Mouse (Mus musculus) MEL (cell line): ENCODE measurements around the gene E130114P18Rik. TPM values are rescaled to one million over a fixed set of nuclear protein-coding genes. Genes with fewer than 3 reads are reported as not detected.
A peak's percentile ranks its signal among the peaks of the same experiment; 100 is the strongest.

Experiments
- DNase-seq: peaks from one replicate; pipeline ENCODE4 v3.0.0; 2011; ENCODE audit warnings: low read depth, low spot score
- H3K27ac ChIP-seq: 2 replicates; pipeline ENCODE4 v1.5.1; 2012; ENCODE audit warnings: low read depth, mild to moderate bottlenecking, control low read depth, low read length, moderate library complexity; ENCODE audit not compliant: control insufficient read depth
- H3K27me3 ChIP-seq, 2 experiments: fragments of 150-350 bp in 1 of 2; sonication (generic) in 1 of 2; 2 replicates each; pipeline ENCODE4 v1.6.1; 2012; ENCODE audit warnings: low read length in 2 of 2, mild to moderate bottlenecking in 2 of 2, improper control_type of control experiment in 1 of 2, moderate library complexity in 1 of 2; ENCODE audit not compliant: insufficient read depth in 2 of 2, control insufficient read depth in 1 of 2
- H3K36me3 ChIP-seq, 2 experiments: 2 replicates each; pipeline ENCODE4 v1.6.1; 2012 to 2014; ENCODE audit warnings: low read length in 2 of 2, improper control_type of control experiment in 1 of 2, inconsistent platforms in 1 of 2, mild to moderate bottlenecking in 1 of 2; ENCODE audit not compliant: insufficient read depth in 2 of 2, control insufficient read depth in 1 of 2
- H3K4me1 ChIP-seq, 2 experiments: fragments of 150-350 bp in 1 of 2; sonication (generic) in 1 of 2; 2 replicates each; pipeline ENCODE4 v1.6.1; 2012; ENCODE audit warnings: low read length in 2 of 2, improper control_type of control experiment in 1 of 2, mild to moderate bottlenecking in 1 of 2; ENCODE audit not compliant: insufficient read depth in 2 of 2, control insufficient read depth in 1 of 2
- H3K4me3 ChIP-seq, 2 experiments: fragments of 150-350 bp in 1 of 2; sonication (generic) in 1 of 2; 2 replicates each; pipeline ENCODE4 v1.5.1; 2012; ENCODE audit warnings: low read depth in 2 of 2, low read length in 2 of 2, mild to moderate bottlenecking in 2 of 2, moderate library complexity in 2 of 2, control low read depth in 1 of 2, improper control_type of control experiment in 1 of 2; ENCODE audit not compliant: control insufficient read depth in 1 of 2, insufficient read depth in 1 of 2
- H3K79me2 ChIP-seq: 2 replicates; pipeline ENCODE4 v1.6.1; 2012; ENCODE audit warnings: mild to moderate bottlenecking, low read length, moderate library complexity; ENCODE audit not compliant: control insufficient read depth, poor library complexity, insufficient read depth
- H3K9ac ChIP-seq: 2 replicates; pipeline ENCODE4 v1.6.1; 2012; ENCODE audit warnings: low read depth, mild to moderate bottlenecking, control low read depth, low read length, moderate library complexity; ENCODE audit not compliant: control insufficient read depth, poor library complexity, severe bottlenecking
- H3K9me3 ChIP-seq: fragments of 150-350 bp; sonication (generic); replicated peaks from 2 replicates; pipeline ENCODE4 v1.6.1; 2012; ENCODE audit warnings: mild to moderate bottlenecking, low read length, improper control_type of control experiment, moderate library complexity; ENCODE audit not compliant: insufficient read depth
- BHLHE40 ChIP-seq: IDR thresholded peaks from 2 replicates; pipeline ENCODE4 v1.6.1; 2012; ENCODE audit warnings: low read depth, mild to moderate bottlenecking, inconsistent platforms, low read length, improper control_type of control experiment, borderline replicate concordance
- CHD2 ChIP-seq: IDR thresholded peaks from 2 replicates; pipeline ENCODE4 v1.6.1; 2011; ENCODE audit warnings: low read length, improper control_type of control experiment
- ELF1 ChIP-seq: IDR thresholded peaks from 2 replicates; pipeline ENCODE4 v1.6.1; 2014; ENCODE audit warnings: low read depth, mild to moderate bottlenecking, inconsistent platforms, low read length, improper control_type of control experiment, moderate library complexity
- EP300 ChIP-seq, 2 experiments: IDR thresholded peaks; 2 replicates each; pipeline ENCODE4 v1.6.1; 2011; ENCODE audit warnings: improper control_type of control experiment in 2 of 2, low read length in 2 of 2, low read depth in 1 of 2, mild to moderate bottlenecking in 1 of 2
- ETS1 ChIP-seq: IDR thresholded peaks from 2 replicates; pipeline ENCODE4 v1.6.1; 2012; ENCODE audit warnings: low read depth, mild to moderate bottlenecking, inconsistent platforms, low read length, improper control_type of control experiment, moderate library complexity
- GABPA ChIP-seq: IDR thresholded peaks from 2 replicates; pipeline ENCODE4 v1.6.1; 2012; ENCODE audit warnings: low read depth, mild to moderate bottlenecking, inconsistent platforms, low read length, improper control_type of control experiment, moderate library complexity
- HCFC1 ChIP-seq: IDR thresholded peaks from 2 replicates; pipeline ENCODE4 v1.6.1; 2012; ENCODE audit warnings: low read depth, mild to moderate bottlenecking, inconsistent platforms, low read length, improper control_type of control experiment, moderate library complexity
- JUND ChIP-seq: IDR thresholded peaks from 2 replicates; pipeline ENCODE4 v1.6.1; 2011; ENCODE audit warnings: low read depth, mild to moderate bottlenecking, improper control_type of control experiment, low read length
- KAT2A ChIP-seq: conservative IDR thresholded peaks from 2 replicates; pipeline ENCODE4 v1.6.1; 2012; ENCODE audit warnings: low read depth, low read length, improper control_type of control experiment, inconsistent platforms
- MAX ChIP-seq: IDR thresholded peaks from 2 replicates; pipeline ENCODE4 v1.6.1; 2011; ENCODE audit warnings: low read length, improper control_type of control experiment
- MAZ ChIP-seq: IDR thresholded peaks from 2 replicates; pipeline ENCODE4 v1.6.1; 2012; ENCODE audit warnings: low read depth, mild to moderate bottlenecking, inconsistent platforms, low read length, improper control_type of control experiment
- MYB ChIP-seq: IDR thresholded peaks from 2 replicates; pipeline ENCODE4 v1.6.1; 2011; ENCODE audit warnings: mild to moderate bottlenecking, low read depth, low read length, improper control_type of control experiment
- MYC ChIP-seq: IDR thresholded peaks from 2 replicates; pipeline ENCODE4 v1.6.1; 2011; ENCODE audit warnings: low read depth, mild to moderate bottlenecking, low read length, improper control_type of control experiment, moderate library complexity
- POLR2A ChIP-seq, 2 experiments: IDR thresholded peaks; 2 replicates each; pipeline ENCODE4 v1.6.1; 2011 to 2012; ENCODE audit warnings: low read length in 2 of 2, mild to moderate bottlenecking in 2 of 2, control low read depth in 1 of 2, improper control_type of control experiment in 1 of 2, low read depth in 1 of 2, moderate library complexity in 1 of 2; ENCODE audit not compliant: control insufficient read depth in 1 of 2, insufficient read depth in 1 of 2, poor library complexity in 1 of 2
- POLR2AphosphoS2 ChIP-seq: IDR thresholded peaks from 2 replicates; pipeline ENCODE4 v1.6.1; 2011; ENCODE audit warnings: low read length, improper control_type of control experiment
- RAD21 ChIP-seq: IDR thresholded peaks from 2 replicates; pipeline ENCODE4 v1.6.1; 2011; ENCODE audit warnings: mild to moderate bottlenecking, low read depth, low read length, improper control_type of control experiment
- SIN3A ChIP-seq: IDR thresholded peaks from 2 replicates; pipeline ENCODE4 v1.6.1; 2012; ENCODE audit warnings: low read length, improper control_type of control experiment, inconsistent platforms
- SMC3 ChIP-seq: IDR thresholded peaks from 2 replicates; pipeline ENCODE4 v1.6.1; 2011; ENCODE audit warnings: low read depth, low read length, improper control_type of control experiment
- TAL1 ChIP-seq: IDR thresholded peaks from 2 replicates; pipeline ENCODE4 v1.6.1; 2012; ENCODE audit warnings: mild to moderate bottlenecking, inconsistent platforms, low read length, moderate library complexity, mixed read lengths
- TBP ChIP-seq: IDR thresholded peaks from 2 replicates; pipeline ENCODE4 v1.8.0; 2011; ENCODE audit warnings: low read depth, low read length, improper control_type of control experiment
- USF2 ChIP-seq, 2 experiments: IDR thresholded peaks; 2 replicates each; pipeline ENCODE4 v1.6.1; 2011 to 2012; ENCODE audit warnings: improper control_type of control experiment in 2 of 2, low read length in 2 of 2, borderline replicate concordance in 1 of 2, inconsistent platforms in 1 of 2, low read depth in 1 of 2, mild to moderate bottlenecking in 1 of 2; ENCODE audit not compliant: insufficient read depth in 1 of 2
- ZMIZ1 ChIP-seq: IDR thresholded peaks from 2 replicates; pipeline ENCODE4 v1.6.1; 2012; ENCODE audit warnings: low read depth, mild to moderate bottlenecking, inconsistent platforms, low read length, improper control_type of control experiment, moderate library complexity
- ZNF384 ChIP-seq: IDR thresholded peaks from 2 replicates; pipeline ENCODE4 v1.6.1; 2012; ENCODE audit warnings: low read depth, mild to moderate bottlenecking, inconsistent platforms, low read length, improper control_type of control experiment
- polyA plus RNA-seq, 2 experiments: library from polyadenylated mRNA; stranded (reverse) in 1 of 2; unstranded in 1 of 2; fragments of >175 nt in 1 of 2; fragments of >200 nt in 1 of 2; gene quantifications; 2 replicates each; pipeline versions ENCODE4 v1.2.1 to v1.2.4; 2012; ENCODE audit warnings: low replicate concordance in 2 of 2, low read depth in 1 of 2; ENCODE audit not compliant: insufficient read length in 2 of 2, insufficient read depth in 1 of 2, missing spikeins in 1 of 2
- total RNA-seq: library from RNA; depleted of rRNA; stranded (reverse); fragments of 300-350 nt; gene quantifications from 2 replicates; pipeline ENCODE4 v1.2.3, GENCODE M21; 2012

Gene E130114P18Rik
- total and polyA plus RNA-seq, 3 experiments: not detected

DNA sequence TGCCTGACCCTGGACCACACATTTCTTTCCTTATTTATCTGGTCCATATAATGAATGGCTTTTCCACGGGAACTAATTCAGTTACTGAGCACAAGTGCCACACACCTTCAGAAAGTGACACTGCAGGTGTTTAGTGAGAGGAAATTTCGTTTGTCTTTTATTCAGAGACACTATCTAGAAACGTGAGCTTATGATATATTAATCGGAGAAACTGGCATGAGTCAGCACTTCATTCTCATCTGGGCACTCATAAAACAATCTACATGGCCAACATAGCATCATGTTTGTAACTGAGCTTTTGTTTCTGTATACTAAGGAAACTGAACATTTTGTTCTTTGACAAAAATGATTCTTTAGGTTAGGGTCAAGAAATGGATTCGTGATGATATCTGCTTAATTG, 35.2 kb upstream of the E130114P18Rik start:
- no peak for TF ChIP-seq HCFC1
- TF ChIP-seq SMC3: no peak
- no peak for TF ChIP-seq JUND
- no peak for TF ChIP-seq RAD21
- no peak for TF ChIP-seq KAT2A
- TF ChIP-seq USF2 (IDR thresholded peaks at IDR 0.05; ENCODE audit: borderline replicate concordance in 1 of 2, insufficient read depth in 1 of 2, low read depth in 1 of 2, low read length in 2 of 2): no peak
- TF ChIP-seq SIN3A: 0 out of 2 replicates have a peak, but pooled peaks have one; percentile 46
- TF ChIP-seq MYC: no peak
- peak; percentile 93 for TF ChIP-seq BHLHE40
- TF ChIP-seq ETS1: peak; percentile 76
- TF ChIP-seq ELF1: no peak
- TF ChIP-seq MYB: no peak
- TF ChIP-seq POLR2AphosphoS2: 0 out of 2 replicates have a peak, but pooled peaks have one; percentile 21
- no peak for TF ChIP-seq TBP
- no peak for TF ChIP-seq ZNF384
- peak; percentile 78; the same call in 1 of the 2 replicates for TF ChIP-seq GABPA
- no peak for TF ChIP-seq MAX
- no peak for TF ChIP-seq ZMIZ1
- no peak for TF ChIP-seq POLR2A (IDR thresholded peaks at IDR 0.05; ENCODE audit: control insufficient read depth in 1 of 2, insufficient read depth in 1 of 2, low read depth in 1 of 2, low read length in 2 of 2, poor library complexity in 1 of 2)
- TF ChIP-seq EP300 (IDR thresholded peaks at IDR 0.05; ENCODE audit: low read depth in 1 of 2, low read length in 2 of 2): peak in 1 of 2 experiments; percentile 71
- no peak for TF ChIP-seq TAL1
- no peak for TF ChIP-seq CHD2
- no peak for TF ChIP-seq MAZ
- TF ChIP-seq, all 39 proteins: peak for 6
- Histone ChIP-seq H3K27me3 (no peaks in the 10 kb centered on the region), H3K36me3 (peaks cover 39 to 76% of the 10 kb centered on the region in 2 experiments), H3K9ac (0 out of 2 replicates have a peak overlapping the region, but pooled peaks have one; percentile 17), H3K79me2 (peaks cover 53% of the 10 kb centered on the region), H3K9me3 (no peaks in the 10 kb centered on the region), H3K4me3 (no peak overlapping the region), H3K27ac (peak overlapping the region; percentile 72), H3K4me1 (peaks cover 38 to 61% of the 10 kb centered on the region in 2 experiments)
- DNase-seq: no peak
